In the genomic region with DNA sequence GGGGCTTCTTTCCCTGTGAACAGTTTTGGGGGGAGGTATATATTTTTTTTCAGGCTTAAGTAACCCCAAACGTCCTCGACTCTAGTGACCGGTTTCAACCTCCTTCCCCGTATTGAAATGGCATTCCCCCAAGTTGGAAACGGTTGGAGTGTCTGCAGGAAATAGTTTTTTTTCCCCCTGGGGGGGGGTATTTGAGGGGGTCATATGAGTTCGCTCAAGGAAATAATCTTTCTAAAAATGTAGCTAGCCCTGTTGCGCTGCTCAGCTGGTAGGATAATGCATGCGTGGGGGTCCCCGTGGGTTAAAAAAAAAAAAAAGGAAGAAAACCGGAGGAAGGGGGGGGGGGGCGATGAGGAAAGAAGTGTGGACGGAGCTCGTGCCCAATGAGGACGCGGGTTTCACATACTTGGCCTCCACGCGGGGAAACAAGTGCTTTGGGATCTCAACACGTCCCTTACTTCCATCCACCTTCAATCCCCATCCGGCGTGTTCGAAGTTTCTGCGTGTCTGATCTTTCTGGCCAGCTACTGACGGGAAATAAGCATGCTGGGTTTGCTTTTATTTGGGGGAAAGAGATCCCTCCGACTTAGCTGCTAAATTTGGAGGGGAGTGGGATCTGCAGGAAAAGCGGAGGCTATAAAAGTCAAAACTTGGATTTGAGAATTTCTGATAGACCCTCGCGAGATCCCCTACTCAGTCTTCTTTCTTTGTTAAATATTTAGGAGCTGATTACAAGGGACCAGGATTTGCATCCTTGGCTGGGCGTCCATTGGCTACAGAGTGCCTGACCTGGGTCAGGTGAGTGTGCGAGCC, we compare ENCODE assay signal across 8 mouse cellular contexts. TPM values are rescaled to one million over a fixed set of nuclear protein-coding genes. Genes with fewer than 3 reads are reported as not detected.
DNase-seq lines count a peak whose midpoint lies in the region; ATAC-seq lines count a peak whose summit lies in the region.

No protein-coding gene starts in this region.

- peak overlapping the region; percentile 66 for H3K4me3 ChIP-seq in forebrain, embryonic 13.5 days
- H3K4me3 ChIP-seq in intestine, embryonic 14.5 days (ENCODE audit: low read depth, low read length): peak overlapping the region; percentile 74
- peak overlapping the region; percentile 68 for H3K4me3 ChIP-seq in macrophage (ENCODE audit: inconsistent target)
- peak overlapping the region; percentile 70 for H3K4me3 ChIP-seq in stomach, embryonic 15.5 days (replicated peaks)

- peak overlapping the region; percentile 72 for H3K9ac ChIP-seq in forebrain, embryonic 13.5 days
- peak overlapping the region; percentile 59 for H3K9ac ChIP-seq in intestine, embryonic 14.5 days (ENCODE audit: low read length)
- H3K9ac ChIP-seq in stomach, embryonic 15.5 days: peak overlapping the region; percentile 49

- no peaks in the 10 kb centered on the region for H3K36me3 ChIP-seq in forebrain, embryonic 13.5 days (ENCODE audit: poor library complexity, severe bottlenecking)
- H3K36me3 ChIP-seq in intestine, embryonic 14.5 days (ENCODE audit: control insufficient read depth, insufficient read depth, low read length): no peaks in the 10 kb centered on the region
- H3K36me3 ChIP-seq in macrophage (ENCODE audit: inconsistent target): no peaks in the 10 kb centered on the region
- no peaks in the 10 kb centered on the region for H3K36me3 ChIP-seq in stomach, embryonic 15.5 days

- H3K27ac ChIP-seq in forebrain, embryonic 13.5 days: no peak overlapping the region
- no peak overlapping the region for H3K27ac ChIP-seq in intestine, embryonic 14.5 days (ENCODE audit: low read depth)
- peak overlapping the region; percentile 31; the same call in 1 of the 2 replicates for H3K27ac ChIP-seq in macrophage
- H3K27ac ChIP-seq in stomach, embryonic 15.5 days: peak overlapping the region; percentile 36; the same call in 1 of the 2 replicates

- peak; percentile 37 for DNase-seq in cerebellum, adult 11-12 months
- no peak for DNase-seq in cerebellum, postnatal 4 days (ENCODE audit: low spot score in 2 of 2)
- DNase-seq in R1 (ENCODE audit: low read depth, low spot score) (peak; percentile 22), MN1 (ENCODE audit: low spot score) (no peak)
- peak; percentile 63 for DNase-seq in intestine, embryonic 14.5 days (ENCODE audit: low spot score)

- H3K4me2 ChIP-seq in forebrain, embryonic 13.5 days: peak overlapping the region; percentile 92
- H3K4me2 ChIP-seq in intestine, embryonic 14.5 days (ENCODE audit: low read length): peak overlapping the region; percentile 84
- peak overlapping the region; percentile 77 for H3K4me2 ChIP-seq in stomach, embryonic 15.5 days

- under 1% methylated on average over 27 of the region's 29 CpGs for WGBS in forebrain, embryonic 13.5 days
- WGBS in intestine, embryonic 14.5 days: 2% methylated on average over 28 of the region's 29 CpGs
- 2% methylated on average over 28 of the region's 29 CpGs for WGBS in macrophage (ENCODE audit: missing documents)
- 2% methylated on average over 28 of the region's 29 CpGs for WGBS in stomach, embryonic 15.5 days

- peaks cover 5% of the 10 kb centered on the region; the same call in 1 of the 2 replicates for H3K79me2 ChIP-seq in macrophage (ENCODE audit: inconsistent target)

- H3K9me3 ChIP-seq in forebrain, embryonic 13.5 days (replicated peaks): no peaks in the 10 kb centered on the region
- H3K9me3 ChIP-seq in intestine, embryonic 14.5 days (ENCODE audit: control insufficient read depth, low read length): no peaks in the 10 kb centered on the region
- no peaks in the 10 kb centered on the region for H3K9me3 ChIP-seq in stomach, embryonic 15.5 days

- no peaks in the 10 kb centered on the region for H3K27me3 ChIP-seq in forebrain, embryonic 13.5 days
- no peaks in the 10 kb centered on the region for H3K27me3 ChIP-seq in intestine, embryonic 14.5 days (replicated peaks; ENCODE audit: control insufficient read depth, insufficient read depth, low read length)
- no peaks in the 10 kb centered on the region for H3K27me3 ChIP-seq in stomach, embryonic 15.5 days (replicated peaks)

- H3K4me1 ChIP-seq in forebrain, embryonic 13.5 days: peaks cover 23% of the 10 kb centered on the region
- H3K4me1 ChIP-seq in intestine, embryonic 14.5 days (replicated peaks; ENCODE audit: control insufficient read depth, insufficient read depth, low read length): peaks cover 21% of the 10 kb centered on the region; the same call in 1 of the 2 replicates
- H3K4me1 ChIP-seq in stomach, embryonic 15.5 days: peaks cover 5% of the 10 kb centered on the region

- no peak for ATAC-seq in forebrain, embryonic 13.5 days
- peak; percentile 6; the same call in 1 of the 2 replicates for ATAC-seq in intestine, embryonic 14.5 days (replicated peaks; ENCODE audit: low FRiP score, low TSS enrichment, low read depth)
- no peak for ATAC-seq in stomach, embryonic 15.5 days (ENCODE audit: insufficient read depth, low FRiP score, low read depth)

RNA-seq across cellular contexts. Expression of gene Itpr1, which starts 0.8 kb away (rescaled TPM):
- 5.7 and 6.9 TPM in 2 replicates for polyA plus RNA-seq in forebrain, embryonic 13.5 days (2015; fragmentation: Nextera tagmentation; extraction: Ambion mirVana)
- polyA plus RNA-seq in intestine, embryonic 14.5 days (2014; fragmentation: Nextera tagmentation; extraction: Ambion mirVana): 14.5 and 15.6 TPM in 2 replicates
- total RNA-seq in macrophage (2018; cell fraction: chromatin; rRNA removed): 100 to 1,000 TPM in 17 of 26 experiments, 10 to 100 TPM in 9; 34.5 to 340 (median 132) TPM
- 10 to 100 TPM; 13.1 to 53.3 (median 20.5) TPM for total RNA-seq in macrophage (2018; cell fraction: cytosol; rRNA removed)
- total RNA-seq in macrophage (2018; cell fraction: nucleus; rRNA removed): 100 to 1,000 TPM in 13 of 26 experiments, 10 to 100 TPM in 13; 41.8 to 181 (median 98.6) TPM
- 7.3 to 19.9 TPM (median 7.5 TPM) in 3 replicates for polyA plus RNA-seq in macrophage (2018)
- 9.4 and 13.1 TPM in 2 replicates for polyA plus RNA-seq in stomach, embryonic 15.5 days (2015; fragmentation: Nextera tagmentation; extraction: Ambion mirVana)

RNA-seq across cellular contexts. Expression of gene Sumf1, which starts 28.3 kb away (rescaled TPM):
- polyA plus RNA-seq in forebrain, embryonic 13.5 days (2015; fragmentation: Nextera tagmentation; extraction: Ambion mirVana): 12.6 and 13.6 TPM in 2 replicates
- 20.3 and 21.7 TPM in 2 replicates for polyA plus RNA-seq in intestine, embryonic 14.5 days (2014; fragmentation: Nextera tagmentation; extraction: Ambion mirVana)
- 100 to 1,000 TPM in 1 of 26 experiments, 10 to 100 TPM in 25; 25.1 to 108 (median 63.4) TPM for total RNA-seq in macrophage (2018; cell fraction: chromatin; rRNA removed)
- 100 to 1,000 TPM in 12 of 26 experiments, 10 to 100 TPM in 14; 69.2 to 127 (median 95.7) TPM for total RNA-seq in macrophage (2018; cell fraction: cytosol; rRNA removed)
- total RNA-seq in macrophage (2018; cell fraction: nucleus; rRNA removed): 100 to 1,000 TPM in 17 of 26 experiments, 10 to 100 TPM in 9; 55.6 to 176 (median 120) TPM
- polyA plus RNA-seq in macrophage (2018): 81.7 to 115 TPM (median 90.0 TPM) in 3 replicates
- polyA plus RNA-seq in stomach, embryonic 15.5 days (2015; fragmentation: Nextera tagmentation; extraction: Ambion mirVana): 23.1 and 26.1 TPM in 2 replicates

Comparison
In these comparisons a context has a peak if more than half of its experiments do, and no peak if none do; other contexts are left out.
1. DNase-seq: peak in cerebellum, adult 11-12 months (single experiment), R1 (single experiment) and intestine, embryonic 14.5 days (single experiment); none in cerebellum, postnatal 4 days (0 of 2) and MN1 (single experiment).
2. H3K27ac ChIP-seq: peak in macrophage (single experiment) and stomach, embryonic 15.5 days (single experiment); none in forebrain, embryonic 13.5 days (single experiment) and intestine, embryonic 14.5 days (single experiment).
3. Peak in every context shown above with its lines, with median percentiles within 50 percentile points of each other: H3K4me2 ChIP-seq, H3K4me3 ChIP-seq and H3K9ac ChIP-seq.